Mouse (Mus musculus): ENCODE data around the gene Bicc1. TPM values are rescaled to one million over a fixed set of nuclear protein-coding genes. Genes with fewer than 3 reads are reported as not detected.

The Bicc1 gene
- polyA plus RNA-seq, 1 experiment from 2014 or later: 6.3 TPM

DNA sequence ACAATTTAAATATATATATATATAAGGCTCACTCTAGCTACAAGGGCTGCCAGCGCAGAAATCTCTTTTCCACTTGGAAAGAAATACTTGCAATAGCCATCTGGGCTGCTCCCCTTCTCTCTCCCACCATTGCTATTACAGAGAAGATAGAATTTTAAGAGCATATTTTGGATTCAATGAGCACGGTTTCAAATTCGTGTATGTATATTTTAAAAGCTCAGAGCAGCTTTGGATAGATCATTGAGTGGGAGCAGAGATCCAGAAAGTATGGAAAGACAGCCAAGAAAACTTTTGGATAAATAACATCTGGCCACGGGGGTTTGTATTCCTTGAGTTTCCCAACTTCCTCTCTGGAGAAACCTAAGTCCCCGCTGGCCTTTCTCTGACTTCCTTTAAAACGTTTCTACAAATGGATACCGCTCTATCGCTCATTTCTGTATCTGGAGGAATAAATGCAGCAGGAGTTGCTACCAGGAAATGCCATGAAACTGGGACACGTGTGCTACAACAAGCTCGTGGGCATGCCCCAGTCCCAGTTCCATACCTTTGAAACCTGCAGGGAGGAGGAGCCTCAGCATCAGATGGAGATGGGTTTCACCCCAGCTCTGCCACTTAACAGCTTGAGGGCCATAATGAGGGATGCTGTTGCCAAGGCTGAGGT lies 45.1 kb downstream of the Bicc1 start:
- 84% methylated on average over 10 of the region's 10 CpGs for WGBS
- no peak overlapping the region for H3K4me3 ChIP-seq
- H3K4me2 ChIP-seq: no peak overlapping the region
- H3K27ac ChIP-seq: no peak overlapping the region
- no peak for ATAC-seq (replicated peaks)
- H3K36me3 ChIP-seq (replicated peaks): no peaks in the 10 kb centered on the region
- no peaks in the 10 kb centered on the region for H3K4me1 ChIP-seq
- no peaks in the 10 kb centered on the region for H3K9me3 ChIP-seq
- H3K9ac ChIP-seq: no peak overlapping the region
- H3K27me3 ChIP-seq (replicated peaks): no peaks in the 10 kb centered on the region

DNA sequence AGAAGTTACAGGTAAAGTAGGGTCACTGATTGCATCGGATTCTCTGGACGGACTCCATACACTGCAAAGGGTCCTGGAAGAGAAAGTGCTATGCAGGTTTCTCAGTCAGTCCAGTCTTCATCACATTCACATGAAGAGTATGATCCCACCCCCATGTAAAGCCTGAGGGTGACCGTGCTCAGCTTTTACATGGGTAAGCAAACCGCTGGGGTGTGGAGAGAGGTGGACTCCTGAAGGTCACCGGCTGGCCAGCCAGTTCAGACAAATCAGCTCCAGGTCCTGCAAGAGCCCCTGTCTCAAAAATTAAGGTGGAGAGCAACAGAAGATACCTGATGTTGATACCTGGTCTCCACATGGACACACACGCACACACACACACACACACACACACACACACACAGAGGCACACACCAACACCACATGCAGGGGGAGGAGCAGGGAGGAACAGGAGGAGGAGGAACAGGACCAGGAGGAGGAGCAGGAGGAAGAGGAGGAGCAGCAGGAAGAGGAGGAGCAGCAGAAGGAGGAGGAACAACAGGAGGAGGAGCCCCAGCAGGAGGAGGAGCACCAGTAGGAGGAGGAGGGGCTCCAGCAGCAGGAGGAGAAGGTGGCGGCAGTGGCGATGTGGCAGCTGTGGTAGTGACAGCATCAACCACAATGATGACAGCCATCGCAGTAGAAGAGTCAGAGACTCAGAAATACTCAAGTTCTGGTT lies 52.9 kb downstream of the Bicc1 start:
- Histone ChIP-seq H3K4me1 (no peaks in the 10 kb centered on the region), H3K4me2 (no peak overlapping the region), H3K4me3 (no peak overlapping the region), H3K9me3 (no peaks in the 10 kb centered on the region), H3K27ac (no peak overlapping the region), H3K36me3 (replicated peaks) (no peaks in the 10 kb centered on the region), H3K27me3 (replicated peaks) (no peaks in the 10 kb centered on the region), H3K9ac (no peak overlapping the region)
- WGBS: 96% methylated on average over 9 of the region's 9 CpGs
- no peak for ATAC-seq (replicated peaks)

DNA sequence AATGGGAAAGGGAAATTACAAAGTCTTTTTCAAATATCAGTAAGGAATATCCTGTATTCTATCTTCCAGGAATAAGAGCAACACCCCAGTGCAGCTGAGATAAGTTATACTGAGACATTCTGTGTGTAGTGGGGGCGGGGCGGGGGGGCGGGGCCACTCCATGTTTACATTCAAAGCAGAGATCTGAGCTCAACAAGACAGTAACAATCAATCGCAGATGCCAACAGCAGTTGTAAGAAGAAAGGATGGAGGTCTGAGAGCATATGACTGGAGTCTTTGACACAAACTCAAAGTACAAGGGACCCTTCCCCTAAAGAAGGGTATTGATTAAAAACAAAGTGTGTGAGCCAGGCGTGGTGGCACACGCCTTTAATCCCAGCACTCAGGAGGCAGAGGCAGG lies 54.7 kb downstream of the Bicc1 start:
- WGBS: 81% methylated on average over 6 of the region's 6 CpGs

DNA sequence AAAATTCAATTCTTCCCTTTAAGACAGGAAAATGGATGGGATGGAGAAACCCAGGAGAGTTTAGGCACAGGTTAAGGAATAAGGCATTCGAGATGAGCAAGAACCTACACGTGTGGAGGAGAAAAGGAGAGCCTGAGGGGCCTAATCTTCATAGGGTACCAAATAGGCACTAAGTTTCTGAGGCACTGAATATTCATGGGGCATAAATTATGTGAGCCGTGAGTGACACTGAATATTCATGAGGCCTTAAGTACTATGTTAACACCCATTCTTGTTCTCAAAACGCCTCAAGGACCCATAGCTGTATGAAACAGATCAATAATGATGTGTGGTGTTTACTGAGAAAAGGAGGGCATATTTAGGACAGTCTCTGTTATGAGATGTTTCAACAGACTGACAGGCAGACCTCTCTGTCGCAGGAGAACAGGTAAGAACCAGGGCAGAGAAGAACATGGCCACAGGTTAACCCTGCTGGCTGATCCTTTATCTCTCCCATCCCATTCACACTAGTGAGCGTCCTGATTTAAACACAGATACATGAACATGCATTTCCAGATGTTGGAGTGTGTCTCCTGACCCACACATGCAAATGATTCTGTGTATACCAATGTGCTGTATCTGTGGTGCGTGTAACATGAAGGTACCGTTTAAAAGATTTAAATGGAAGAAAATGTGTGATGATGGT lies 58.5 kb downstream of the Bicc1 start:
- peak overlapping the region; percentile 23; the same call in 1 of the 2 replicates for H3K27ac ChIP-seq
- WGBS: 55% methylated on average over 8 of the region's 8 CpGs
- ATAC-seq (replicated peaks): peak; percentile 67

More for the DNA sequence above, 54.7 kb downstream of the Bicc1 start:
- no peak overlapping the region for H3K4me2 ChIP-seq
- ATAC-seq (replicated peaks): no peak
- H3K27ac ChIP-seq: no peak overlapping the region
- H3K9me3 ChIP-seq: no peaks in the 10 kb centered on the region
- H3K36me3 ChIP-seq (replicated peaks): no peaks in the 10 kb centered on the region
- H3K9ac ChIP-seq: no peak overlapping the region
- H3K4me1 ChIP-seq: peaks cover 9% of the 10 kb centered on the region; the same call in 1 of the 2 replicates
- no peak overlapping the region for H3K4me3 ChIP-seq
- H3K27me3 ChIP-seq (replicated peaks): no peaks in the 10 kb centered on the region

DNA sequence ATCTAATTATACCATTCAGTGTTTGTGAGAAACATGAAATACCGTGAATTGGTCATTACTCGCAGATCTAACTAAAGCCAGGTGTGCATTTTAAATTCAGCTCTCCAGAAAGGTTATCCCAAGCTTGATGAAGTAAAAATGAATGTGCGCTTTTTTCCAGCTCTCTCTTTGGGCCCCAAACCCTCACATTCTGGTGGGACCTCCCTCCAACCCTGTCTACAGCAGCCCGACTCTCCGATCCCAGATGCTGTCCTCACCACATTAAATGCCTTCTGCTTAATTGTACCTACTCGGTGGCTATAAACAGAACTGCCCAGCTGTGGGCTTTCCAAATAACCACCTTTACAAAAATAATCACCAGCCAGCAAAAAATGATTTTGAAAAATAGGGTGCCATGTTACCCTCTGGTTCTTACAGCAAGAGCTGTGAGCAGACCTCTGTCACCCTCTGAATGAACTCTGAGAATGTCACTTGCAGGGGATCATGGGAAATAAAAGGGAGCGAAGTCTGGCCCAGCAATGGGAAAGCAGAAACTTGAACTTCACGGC lies 64.7 kb downstream of the Bicc1 start:
- H3K27ac ChIP-seq: no peak overlapping the region
- 96% methylated on average over 8 of the region's 8 CpGs for WGBS
- no peaks in the 10 kb centered on the region for H3K27me3 ChIP-seq (replicated peaks)
- H3K4me3 ChIP-seq: no peak overlapping the region
- ATAC-seq (replicated peaks): no peak
- no peaks in the 10 kb centered on the region for H3K9me3 ChIP-seq
- no peak overlapping the region for H3K9ac ChIP-seq
- H3K4me2 ChIP-seq: no peak overlapping the region
- H3K36me3 ChIP-seq (replicated peaks): no peaks in the 10 kb centered on the region
- H3K4me1 ChIP-seq: no peaks in the 10 kb centered on the region

More for the DNA sequence above, 58.5 kb downstream of the Bicc1 start:
- Histone ChIP-seq H3K9ac (no peak overlapping the region), H3K4me2 (no peak overlapping the region), H3K4me3 (no peak overlapping the region), H3K9me3 (no peaks in the 10 kb centered on the region), H3K4me1 (peaks cover 9% of the 10 kb centered on the region; the same call in 1 of the 2 replicates), H3K36me3 (replicated peaks) (no peaks in the 10 kb centered on the region), H3K27me3 (replicated peaks) (no peaks in the 10 kb centered on the region)

DNA sequence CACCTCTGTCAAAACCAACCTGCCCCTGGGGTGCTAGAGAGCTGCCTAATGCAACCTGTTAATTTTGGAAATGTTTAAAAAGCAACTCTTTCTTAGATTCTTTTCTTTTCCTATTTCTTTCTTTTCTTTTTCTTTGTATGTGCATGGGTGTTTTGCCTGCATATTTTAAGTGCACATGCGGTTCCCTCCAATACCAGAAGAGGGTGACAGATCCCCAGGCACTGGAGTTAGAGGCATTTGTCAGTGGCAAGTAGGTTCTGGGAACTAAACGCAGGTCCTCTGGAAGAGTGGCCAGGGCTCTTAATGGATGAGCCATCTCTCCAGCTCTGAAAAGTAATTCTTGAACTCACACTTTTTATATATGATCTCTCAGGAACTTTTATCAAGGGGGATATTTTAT lies 66.2 kb downstream of the Bicc1 start:
- no peak for ATAC-seq (replicated peaks)
- H3K36me3 ChIP-seq (replicated peaks): no peaks in the 10 kb centered on the region
- no peaks in the 10 kb centered on the region for H3K4me1 ChIP-seq
- WGBS: 91% methylated on average over 2 of the region's 2 CpGs
- no peaks in the 10 kb centered on the region for H3K9me3 ChIP-seq
- H3K27me3 ChIP-seq (replicated peaks): no peaks in the 10 kb centered on the region
- H3K4me3 ChIP-seq: no peak overlapping the region
- no peak overlapping the region for H3K27ac ChIP-seq
- no peak overlapping the region for H3K4me2 ChIP-seq
- H3K9ac ChIP-seq: no peak overlapping the region

DNA sequence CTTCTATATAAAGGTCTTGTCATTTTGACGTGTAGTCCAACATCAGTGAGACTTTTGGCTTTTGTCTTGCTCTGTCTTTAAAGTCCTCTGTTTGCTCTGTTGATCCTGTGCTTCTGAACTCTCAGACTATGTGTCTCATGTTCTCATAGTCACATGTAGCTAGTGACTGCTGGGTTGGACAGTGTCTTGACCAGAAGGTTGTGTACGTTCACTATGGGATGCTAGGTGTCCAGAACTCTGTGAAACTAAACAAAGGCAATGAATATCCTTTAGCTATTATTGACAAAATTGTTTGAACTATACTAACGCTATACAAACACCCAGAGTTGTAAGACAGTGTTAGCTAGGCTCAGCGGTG lies 72.2 kb downstream of the Bicc1 start:
- no peak for ATAC-seq (replicated peaks)

DNA sequence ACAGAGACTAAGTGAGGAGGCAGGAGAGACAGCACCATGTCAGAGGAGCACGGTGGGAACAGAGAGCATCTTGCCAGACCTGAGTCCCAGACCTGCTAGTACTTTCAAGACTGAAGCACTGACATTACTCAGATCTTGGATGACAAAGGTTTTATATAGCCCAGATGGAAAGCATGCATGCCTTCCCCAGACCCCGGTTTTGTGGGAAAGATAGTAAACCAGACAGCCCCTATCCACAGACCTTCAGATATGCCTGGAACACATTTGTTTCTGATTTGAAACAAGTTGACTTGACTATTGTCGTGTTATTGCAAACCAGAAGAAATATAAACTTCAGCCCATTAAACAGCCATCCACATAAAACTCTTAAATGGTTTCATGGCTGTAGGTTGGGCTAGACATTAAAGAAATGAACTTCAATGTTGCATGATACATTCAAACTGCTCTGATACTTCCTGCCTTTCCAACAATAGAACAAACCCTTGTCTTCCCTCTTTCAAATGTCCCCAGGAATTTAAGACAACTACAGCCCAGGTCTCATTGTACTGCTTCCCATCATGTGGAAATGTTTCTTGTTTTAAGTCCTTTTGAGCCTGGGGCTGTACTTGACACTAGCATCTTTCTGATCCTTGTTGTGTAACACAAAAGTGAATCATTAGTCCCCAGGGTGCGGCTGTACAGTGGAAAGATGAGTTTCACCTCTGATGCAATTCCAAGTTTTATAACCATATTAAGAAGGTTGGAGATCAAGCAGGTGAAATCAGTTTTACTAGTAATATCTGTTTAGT lies 72.7 kb downstream of the Bicc1 start:
- H3K27me3 ChIP-seq (replicated peaks): no peaks in the 10 kb centered on the region
- no peak for ATAC-seq (replicated peaks)
- no peak overlapping the region for H3K4me2 ChIP-seq
- H3K36me3 ChIP-seq (replicated peaks): no peaks in the 10 kb centered on the region
- H3K9ac ChIP-seq: no peak overlapping the region
- H3K9me3 ChIP-seq: no peaks in the 10 kb centered on the region
- H3K4me3 ChIP-seq: no peak overlapping the region
- H3K4me1 ChIP-seq: no peaks in the 10 kb centered on the region
- H3K27ac ChIP-seq: no peak overlapping the region
- 90% methylated on average over 4 of the region's 4 CpGs for WGBS

More for the DNA sequence above, 72.2 kb downstream of the Bicc1 start:
- Histone ChIP-seq H3K4me2 (no peak overlapping the region), H3K36me3 (replicated peaks) (no peaks in the 10 kb centered on the region), H3K4me3 (no peak overlapping the region), H3K27me3 (replicated peaks) (no peaks in the 10 kb centered on the region), H3K27ac (no peak overlapping the region), H3K9me3 (no peaks in the 10 kb centered on the region), H3K9ac (no peak overlapping the region), H3K4me1 (no peaks in the 10 kb centered on the region)
- WGBS: 93% methylated on average over 4 of the region's 4 CpGs

DNA sequence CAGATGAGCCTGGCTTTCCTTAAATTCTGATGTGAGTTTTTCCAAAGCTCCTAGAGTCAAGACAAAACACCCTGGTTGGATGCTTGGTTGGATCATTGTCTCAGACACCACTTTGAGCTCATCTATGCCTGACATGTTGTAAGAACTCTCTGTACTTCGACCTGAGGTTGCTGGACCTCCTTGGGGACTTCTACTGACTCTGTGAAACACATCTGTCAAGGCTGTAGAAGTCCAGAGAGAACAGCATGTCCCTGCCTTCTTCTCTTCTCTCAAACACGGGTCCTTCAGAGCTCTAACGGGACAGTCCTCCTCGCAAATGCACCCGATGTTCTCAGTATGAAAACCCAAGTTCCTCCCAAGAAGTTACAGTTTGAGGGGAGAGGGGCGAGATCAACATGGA lies 76.5 kb downstream of the Bicc1 start:
- H3K4me1 ChIP-seq: no peaks in the 10 kb centered on the region
- no peak overlapping the region for H3K4me2 ChIP-seq
- no peaks in the 10 kb centered on the region for H3K9me3 ChIP-seq
- 81% methylated on average over 6 of the region's 6 CpGs for WGBS
- no peak for ATAC-seq (replicated peaks)
- H3K27ac ChIP-seq: no peak overlapping the region
- no peaks in the 10 kb centered on the region for H3K27me3 ChIP-seq (replicated peaks)
- no peaks in the 10 kb centered on the region for H3K36me3 ChIP-seq (replicated peaks)
- no peak overlapping the region for H3K9ac ChIP-seq
- H3K4me3 ChIP-seq: no peak overlapping the region

DNA sequence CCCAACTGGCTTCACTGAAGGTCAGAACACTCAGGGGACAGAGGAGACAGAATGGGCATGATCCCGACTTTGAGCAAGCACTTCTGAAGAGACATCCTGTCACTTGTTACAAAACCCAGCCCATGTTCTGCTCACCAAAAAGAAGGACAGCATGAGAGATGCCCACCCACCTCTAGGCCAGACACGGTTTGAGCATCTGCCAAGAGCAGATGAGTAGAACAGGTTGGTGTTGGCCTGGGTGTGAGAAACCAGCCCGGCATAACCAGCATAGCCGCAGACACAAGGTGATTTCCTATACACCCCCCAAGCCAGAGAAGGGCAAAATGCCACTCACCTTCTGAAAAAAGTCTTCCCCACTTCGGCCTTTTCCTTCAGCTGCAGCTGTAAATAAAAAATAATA lies 80.6 kb downstream of the Bicc1 start:
- H3K27ac ChIP-seq: no peak overlapping the region
- H3K4me2 ChIP-seq: no peak overlapping the region
- no peak for ATAC-seq (replicated peaks)
- H3K9me3 ChIP-seq: no peaks in the 10 kb centered on the region
- H3K4me1 ChIP-seq: no peaks in the 10 kb centered on the region
- no peaks in the 10 kb centered on the region for H3K27me3 ChIP-seq (replicated peaks)
- whole genome bisulfite sequencing: 95% methylated on average over 5 of the region's 5 CpGs
- H3K36me3 ChIP-seq (replicated peaks): no peaks in the 10 kb centered on the region
- no peak overlapping the region for H3K4me3 ChIP-seq
- H3K9ac ChIP-seq: no peak overlapping the region

DNA sequence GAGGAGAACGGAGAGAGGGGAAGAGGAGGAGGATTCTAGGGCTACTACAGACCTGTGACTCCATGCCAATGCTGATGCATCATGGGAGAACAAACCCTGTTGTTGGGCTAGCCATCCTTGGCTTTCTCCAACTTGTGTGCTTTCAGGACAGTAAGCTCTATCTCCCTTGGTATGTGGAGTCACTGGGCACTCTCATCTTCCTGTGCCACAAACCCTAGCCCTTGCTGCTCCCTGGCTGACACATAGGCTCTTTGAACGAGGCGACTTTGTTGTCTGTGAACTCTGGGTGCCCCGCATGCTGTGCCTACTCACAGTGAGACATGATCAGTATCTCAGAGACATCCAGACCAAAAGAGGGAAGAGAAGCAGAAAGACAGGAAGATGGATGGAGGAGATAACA lies 94.5 kb downstream of the Bicc1 start:
- no peak for ATAC-seq (replicated peaks)
- whole genome bisulfite sequencing: 83% methylated on average over 4 of the region's 4 CpGs

DNA sequence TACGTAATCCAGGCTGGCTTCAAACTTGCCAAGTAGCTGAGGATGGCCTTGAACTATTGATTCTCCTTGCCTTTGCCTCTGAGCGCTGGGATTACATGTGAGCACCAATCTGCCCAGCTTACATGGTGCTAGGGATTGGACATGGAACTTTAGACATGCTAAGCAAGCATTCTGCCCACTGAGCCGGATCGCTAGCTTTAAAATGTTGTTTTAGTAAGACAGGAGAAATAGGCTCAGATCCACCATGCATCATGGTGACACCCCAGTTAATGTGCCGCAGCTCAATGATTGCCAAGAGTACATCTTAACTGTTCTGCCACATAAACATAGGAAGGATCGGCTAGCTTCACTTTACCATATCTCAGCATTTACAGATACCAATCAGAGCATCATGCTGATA lies 94.9 kb downstream of the Bicc1 start:
- Histone ChIP-seq H3K36me3 (replicated peaks) (no peaks in the 10 kb centered on the region), H3K9ac (no peak overlapping the region), H3K9me3 (no peaks in the 10 kb centered on the region), H3K27ac (no peak overlapping the region), H3K4me1 (no peaks in the 10 kb centered on the region), H3K27me3 (replicated peaks) (no peaks in the 10 kb centered on the region), H3K4me2 (no peak overlapping the region), H3K4me3 (no peak overlapping the region)
- WGBS: 97% methylated on average over 6 of the region's 6 CpGs
- ATAC-seq (replicated peaks): no peak

More for the DNA sequence above, 94.5 kb downstream of the Bicc1 start:
- Histone ChIP-seq H3K27me3 (replicated peaks) (no peaks in the 10 kb centered on the region), H3K9ac (no peak overlapping the region), H3K4me1 (no peaks in the 10 kb centered on the region), H3K9me3 (no peaks in the 10 kb centered on the region), H3K4me3 (no peak overlapping the region), H3K4me2 (no peak overlapping the region), H3K27ac (no peak overlapping the region), H3K36me3 (replicated peaks) (no peaks in the 10 kb centered on the region)
